Mouse (Mus musculus): Measurements from ENCODE around the gene Elovl7. TPM values are rescaled to one million over a fixed set of nuclear protein-coding genes. Genes with fewer than 3 reads are reported as not detected.

The Elovl7 gene
- polyA plus RNA-seq, 1 experiment: 0.51 TPM

DNA sequence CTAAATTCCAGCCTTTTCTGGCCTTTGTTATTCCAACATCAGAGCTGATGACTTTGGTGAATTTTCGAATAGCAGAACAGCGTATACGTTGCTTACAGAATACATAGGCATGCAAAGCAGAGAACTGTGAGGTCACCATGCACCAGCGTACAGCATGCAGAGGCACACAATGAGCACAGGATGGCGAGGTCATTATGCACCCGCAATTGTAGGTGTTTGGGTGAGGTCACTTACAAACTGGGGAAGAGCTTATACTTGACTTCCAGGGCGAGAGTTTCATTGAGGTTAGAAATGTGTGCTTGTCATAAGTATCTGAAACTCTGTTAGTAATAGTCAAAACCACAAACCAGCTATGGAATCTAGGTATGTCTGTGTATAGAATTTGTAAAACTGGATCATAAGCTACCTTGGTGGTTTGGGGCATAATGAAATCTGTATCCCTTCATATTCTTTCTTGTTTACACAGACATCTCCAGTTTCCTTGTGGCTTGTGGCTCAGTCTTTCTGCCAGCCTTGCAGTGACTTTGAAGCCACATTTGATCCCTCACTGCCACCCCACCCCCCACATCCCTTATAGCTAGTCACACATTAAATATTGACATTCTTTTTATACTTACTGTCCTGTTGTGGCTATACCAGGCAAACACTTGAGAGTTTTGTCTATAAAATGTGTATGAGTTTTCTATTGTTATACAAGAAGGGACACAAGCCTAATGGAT lies 88.9 kb downstream of the Elovl7 start:
- Histone ChIP-seq H3ac (ENCODE audit: control insufficient read depth, insufficient read length, low read depth) (no peak overlapping the region), H3K79me3 (ENCODE audit: low read depth) (no peaks in the 10 kb centered on the region), H3K4me3 (ENCODE audit: insufficient read depth, poor library complexity, severe bottlenecking) (no peak overlapping the region), H3K79me2 (ENCODE audit: control insufficient read depth, insufficient read depth) (no peaks in the 10 kb centered on the region), H3K36me3 (ENCODE audit: control insufficient read depth, insufficient read depth) (no peaks in the 10 kb centered on the region), H3K27me3 (ENCODE audit: control insufficient read depth, insufficient read depth, insufficient read length) (no peaks in the 10 kb centered on the region)
- TF ChIP-seq MAX (IDR thresholded peaks at IDR 0.05) (peak; percentile 48), MYOD1 (IDR thresholded peaks at IDR 0.05; ENCODE audit: control insufficient read depth, insufficient read length, low read depth) (no peak)

- H3K36me3 ChIP-seq (ENCODE audit: control insufficient read depth, insufficient read depth): no peaks in the 10 kb centered on the region
- TF ChIP-seq CEBPB (IDR thresholded peaks at IDR 0.05; ENCODE audit: low read depth) (peak; percentile 51), MAX (IDR thresholded peaks at IDR 0.05) (peak; percentile 60), USF1 (IDR thresholded peaks at IDR 0.05; ENCODE audit: low read depth) (peak; percentile 72), FOSL1 (IDR thresholded peaks at IDR 0.05; ENCODE audit: insufficient read depth, low read length, poor library complexity, severe bottlenecking) (peak; percentile 71), CTCF (IDR thresholded peaks at IDR 0.05; ENCODE audit: control insufficient read depth, insufficient read depth, insufficient read length) (no peak)
- no peaks in the 10 kb centered on the region for H3K79me3 ChIP-seq (ENCODE audit: low read depth)
- no peak overlapping the region for H3K4me3 ChIP-seq (ENCODE audit: insufficient read depth, poor library complexity, severe bottlenecking)
- H3ac ChIP-seq (ENCODE audit: control insufficient read depth, insufficient read length, low read depth): no peak overlapping the region
- H3K79me2 ChIP-seq (ENCODE audit: control insufficient read depth, insufficient read depth): no peaks in the 10 kb centered on the region
- no peaks in the 10 kb centered on the region for H3K27me3 ChIP-seq (ENCODE audit: control insufficient read depth, insufficient read depth, insufficient read length)
Observed at GRCm38 (mm10) chr13:108303841-108304240, 89.6 kb downstream of the Elovl7 start.

DNA sequence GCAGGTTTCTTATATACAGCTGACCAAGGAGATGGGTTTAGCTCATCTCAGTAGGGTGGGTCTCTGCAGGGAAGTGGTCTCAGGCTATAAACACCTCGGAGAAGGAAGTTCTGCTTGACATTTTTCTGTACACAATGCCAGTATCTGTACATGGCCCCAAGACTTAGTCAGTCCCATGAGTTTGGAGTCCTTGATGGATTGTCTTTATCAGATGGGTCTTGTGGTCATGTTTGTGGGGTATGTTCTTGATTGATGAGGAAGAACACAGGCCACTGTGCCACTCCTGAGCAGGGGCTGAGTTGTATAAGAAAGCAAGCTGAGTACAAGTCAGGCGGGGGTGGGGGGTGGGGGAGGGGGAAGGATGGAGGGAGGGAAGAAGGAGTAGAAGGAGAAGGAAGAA lies 90.5 kb downstream of the Elovl7 start:
- H3K79me2 ChIP-seq (ENCODE audit: control insufficient read depth, insufficient read depth): no peaks in the 10 kb centered on the region
- no peak overlapping the region for H3K4me3 ChIP-seq (ENCODE audit: insufficient read depth, poor library complexity, severe bottlenecking)
- H3K27me3 ChIP-seq (ENCODE audit: control insufficient read depth, insufficient read depth, insufficient read length): no peaks in the 10 kb centered on the region
- no peaks in the 10 kb centered on the region for H3K36me3 ChIP-seq (ENCODE audit: control insufficient read depth, insufficient read depth)
- H3K79me3 ChIP-seq (ENCODE audit: low read depth): no peaks in the 10 kb centered on the region
- TF ChIP-seq CEBPB (IDR thresholded peaks at IDR 0.05; ENCODE audit: low read depth): no peak
- no peak for TF ChIP-seq FOSL1 (IDR thresholded peaks at IDR 0.05; ENCODE audit: insufficient read depth, low read length, poor library complexity, severe bottlenecking)
- TF ChIP-seq CTCF (IDR thresholded peaks at IDR 0.05; ENCODE audit: control insufficient read depth, insufficient read depth, insufficient read length): no peak
- TF ChIP-seq USF1 (IDR thresholded peaks at IDR 0.05; ENCODE audit: low read depth): no peak
- TF ChIP-seq MYOG (IDR thresholded peaks at IDR 0.05; ENCODE audit: control insufficient read depth, extremely low read depth, insufficient read length): no peak
- no peak for TF ChIP-seq MAX (IDR thresholded peaks at IDR 0.05)
- TF ChIP-seq MYOD1 (IDR thresholded peaks at IDR 0.05; ENCODE audit: control insufficient read depth, insufficient read length, low read depth): no peak
- H3ac ChIP-seq (ENCODE audit: control insufficient read depth, insufficient read length, low read depth): no peak overlapping the region

GRCm38 (mm10) chr13:108315702-108316486 lies 101.7 kb downstream of the Elovl7 start, which contains the start of gene Depdc1b:
Gene Depdc1b, plus strand, starts transcription at chr13:108316332.
- H3ac ChIP-seq (ENCODE audit: control insufficient read depth, insufficient read length, low read depth): peak within 1 kb of the TSS; percentile 76
- peaks cover 25% of the 10 kb centered on the region for H3K79me3 ChIP-seq (ENCODE audit: low read depth)
- H3K27me3 ChIP-seq (ENCODE audit: control insufficient read depth, insufficient read depth, insufficient read length): no peaks in the 10 kb centered on the region
- H3K79me2 ChIP-seq (ENCODE audit: control insufficient read depth, insufficient read depth): peaks cover 46% of the 10 kb centered on the region
- no peaks in the 10 kb centered on the region for H3K36me3 ChIP-seq (ENCODE audit: control insufficient read depth, insufficient read depth)
- peak within 1 kb of the TSS; percentile 74 for H3K4me3 ChIP-seq (ENCODE audit: insufficient read depth, poor library complexity, severe bottlenecking)
- TF ChIP-seq MAX (IDR thresholded peaks at IDR 0.05) (peak; percentile 45), USF1 (IDR thresholded peaks at IDR 0.05; ENCODE audit: low read depth) (peak; percentile 95), CEBPB (IDR thresholded peaks at IDR 0.05; ENCODE audit: low read depth) (no peak), CTCF (IDR thresholded peaks at IDR 0.05; ENCODE audit: control insufficient read depth, insufficient read depth, insufficient read length) (peak; percentile 82)

GRCm38 (mm10) chr13:108316487-108316903 lies 102.3 kb downstream of the Elovl7 start:
- Histone ChIP-seq H3ac (ENCODE audit: control insufficient read depth, insufficient read length, low read depth) (peak overlapping the region; percentile 76), H3K79me2 (ENCODE audit: control insufficient read depth, insufficient read depth) (peaks cover 52% of the 10 kb centered on the region), H3K4me3 (ENCODE audit: insufficient read depth, poor library complexity, severe bottlenecking) (peak overlapping the region; percentile 74), H3K27me3 (ENCODE audit: control insufficient read depth, insufficient read depth, insufficient read length) (no peaks in the 10 kb centered on the region), H3K36me3 (ENCODE audit: control insufficient read depth, insufficient read depth) (no peaks in the 10 kb centered on the region), H3K79me3 (ENCODE audit: low read depth) (peaks cover 25% of the 10 kb centered on the region)
- TF ChIP-seq FOSL1 (IDR thresholded peaks at IDR 0.05; ENCODE audit: insufficient read depth, low read length, poor library complexity, severe bottlenecking): no peak
- TF ChIP-seq CEBPB (IDR thresholded peaks at IDR 0.05; ENCODE audit: low read depth): no peak
- TF ChIP-seq USF1 (IDR thresholded peaks at IDR 0.05; ENCODE audit: low read depth): no peak
- no peak for TF ChIP-seq CTCF (IDR thresholded peaks at IDR 0.05; ENCODE audit: control insufficient read depth, insufficient read depth, insufficient read length)
- TF ChIP-seq MAX (IDR thresholded peaks at IDR 0.05): no peak
- TF ChIP-seq MYOD1 (IDR thresholded peaks at IDR 0.05; ENCODE audit: control insufficient read depth, insufficient read length, low read depth): no peak
- TF ChIP-seq MYOG (IDR thresholded peaks at IDR 0.05; ENCODE audit: control insufficient read depth, extremely low read depth, insufficient read length): no peak

Data from C2C12 (cell line).